Comparison of ENCODE assay signal across 8 mouse cellular contexts in the genomic region with DNA sequence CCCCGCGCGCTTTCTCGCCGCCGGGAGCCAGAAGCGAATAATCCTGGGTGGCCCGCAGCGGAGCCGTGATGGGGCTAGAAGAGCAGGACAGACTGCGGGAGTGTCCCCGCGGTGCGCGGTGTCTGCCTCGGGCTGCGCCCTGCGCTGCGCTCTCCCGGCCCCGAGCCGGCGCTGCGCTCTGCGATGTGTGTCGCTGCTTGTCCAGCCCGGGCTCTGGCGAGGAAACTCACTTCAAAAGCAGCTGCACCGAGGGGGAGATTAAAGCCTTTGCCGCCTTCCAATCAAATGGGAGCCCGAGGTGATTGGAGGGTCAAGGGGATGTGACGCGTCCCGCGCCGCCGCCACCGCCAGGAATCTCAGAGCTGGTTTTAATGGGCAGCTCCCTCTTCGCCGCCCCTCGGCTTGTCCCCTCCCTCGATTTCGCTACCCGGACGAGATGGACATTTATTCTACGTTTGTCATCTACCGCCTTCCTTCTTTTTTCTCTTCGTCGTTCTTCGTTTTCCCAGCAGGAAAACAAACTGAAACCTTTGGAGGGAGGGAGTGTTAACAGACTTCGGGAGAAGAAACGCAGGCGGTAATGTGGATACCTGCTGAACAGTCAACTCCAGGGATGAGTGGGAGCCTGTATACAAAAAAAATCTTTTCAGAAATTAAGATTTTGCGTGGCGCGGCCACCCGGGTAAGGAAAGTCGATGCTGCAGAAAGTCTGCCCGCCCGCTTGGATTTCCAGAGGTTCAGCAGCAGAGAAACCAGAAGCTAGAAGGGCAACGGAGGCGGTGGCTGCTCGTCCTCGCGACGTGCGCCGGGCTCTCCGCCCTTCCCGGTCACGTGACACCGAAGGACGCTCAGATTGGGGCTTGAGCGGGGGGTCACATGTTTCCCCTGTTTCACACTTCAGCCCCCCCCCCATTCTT. TPM values are rescaled to one million over a fixed set of nuclear protein-coding genes. Genes with fewer than 3 reads are reported as not detected.
DNase-seq lines count a peak whose midpoint lies in the region; ATAC-seq and TF ChIP-seq lines count a peak whose summit lies in the region.

No protein-coding gene starts in this region.

- peak overlapping the region; percentile 95 for H3K4me2 ChIP-seq in heart, embryonic 13.5 days
- H3K4me2 ChIP-seq in liver, embryonic 14.5 days (ENCODE audit: low read depth) = peak overlapping the region; percentile 56
- H3K4me2 ChIP-seq in neural tube, embryonic 11.5 days (ENCODE audit: low read depth) = peak overlapping the region; percentile 83

- peak; percentile 67 for ATAC-seq in heart, embryonic 13.5 days (ENCODE audit: extremely low read depth, insufficient number of reproducible peaks, low FRiP score, low TSS enrichment)
- peak; percentile 44 for ATAC-seq in liver, embryonic 14.5 days (ENCODE audit: insufficient read depth)
- ATAC-seq in neural tube, embryonic 11.5 days (ENCODE audit: insufficient read depth, low FRiP score, low TSS enrichment) = peak; percentile 66

- H3K36me3 ChIP-seq in heart, embryonic 13.5 days = peaks cover 11% of the 10 kb centered on the region
- no peaks in the 10 kb centered on the region for H3K36me3 ChIP-seq in liver, embryonic 14.5 days (replicated peaks; ENCODE audit: control insufficient read depth, insufficient read depth, low read depth)
- H3K36me3 ChIP-seq in neural tube, embryonic 11.5 days (ENCODE audit: control insufficient read depth, insufficient read depth, low read length) = peaks cover 13% of the 10 kb centered on the region

- DNase-seq in 3T3-L1 (ENCODE audit: low read depth, low spot score) = peak; percentile 89
- peak; percentile 96 for DNase-seq in fibroblast of lung, adult 2 months (ENCODE audit: low read depth)
- DNase-seq in kidney, postnatal 25 days = peak; percentile 97 to 99
- peak in 1 of 3 experiments; percentile 28 for DNase-seq in liver, embryonic 14.5 days (ENCODE audit: low read depth in 3 of 3, low spot score in 3 of 3)
- peak; percentile 98 for DNase-seq in neural tube, embryonic 11.5 days (ENCODE audit: low spot score)
- peak; percentile 89 for DNase-seq in testis, postnatal 10 days (ENCODE audit: low spot score)

- peak overlapping the region; percentile 40 for H3K4me3 ChIP-seq in bone marrow, adult 2 months (replicated peaks; ENCODE audit: control insufficient read depth, low read depth, low read length)
- H3K4me3 ChIP-seq in heart, embryonic 13.5 days = peak overlapping the region; percentile 84
- peak overlapping the region; percentile 19 to 50 for H3K4me3 ChIP-seq in liver, embryonic 14.5 days (ENCODE audit: insufficient read depth in 1 of 2, low read depth in 2 of 2, low read length in 2 of 2)
- peak overlapping the region; percentile 88 for H3K4me3 ChIP-seq in neural tube, embryonic 11.5 days (ENCODE audit: low read depth, low read length)

- no peak for TF ChIP-seq CTCF in bone marrow, adult 2 months (IDR thresholded peaks at IDR 0.05; ENCODE audit: control insufficient read depth, insufficient read depth, low read length)
- TF ChIP-seq CTCF in liver, embryonic 14.5 days (IDR thresholded peaks at IDR 0.05; ENCODE audit: low read depth) = no peak

- no peak for TF ChIP-seq EP300 in liver, embryonic 14.5 days (IDR thresholded peaks at IDR 0.05; ENCODE audit: low read depth)

- peak overlapping the region; percentile 91 for H3K9ac ChIP-seq in heart, embryonic 13.5 days
- no peak overlapping the region for H3K9ac ChIP-seq in liver, embryonic 14.5 days (replicated peaks)
- H3K9ac ChIP-seq in neural tube, embryonic 11.5 days (ENCODE audit: low read length) = peak overlapping the region; percentile 97

- no peak for TF ChIP-seq POLR2A in bone marrow, adult 2 months (IDR thresholded peaks at IDR 0.05; ENCODE audit: borderline replicate concordance, control insufficient read depth, low read depth, low read length)

- H3K4me1 ChIP-seq in bone marrow, adult 2 months (ENCODE audit: control insufficient read depth, insufficient read depth, low read length) = no peaks in the 10 kb centered on the region
- peaks cover 64% of the 10 kb centered on the region for H3K4me1 ChIP-seq in heart, embryonic 13.5 days
- H3K4me1 ChIP-seq in liver, embryonic 14.5 days (replicated peaks; ENCODE audit: control insufficient read depth in 2 of 2, insufficient read depth in 2 of 2, low read length in 1 of 2) = no peaks in the 10 kb centered on the region
- peaks cover 16% of the 10 kb centered on the region; the same call in 1 of the 2 replicates for H3K4me1 ChIP-seq in neural tube, embryonic 11.5 days (ENCODE audit: control insufficient read depth, insufficient read depth, low read length)

- H3K27ac ChIP-seq in bone marrow, adult 2 months (ENCODE audit: control insufficient read depth, insufficient read depth, low read depth, low read length, poor library complexity) = peak overlapping the region; percentile 12; the same call in 1 of the 2 replicates
- peak overlapping the region; percentile 96 for H3K27ac ChIP-seq in heart, embryonic 13.5 days (replicated peaks)
- H3K27ac ChIP-seq in liver, embryonic 14.5 days = no peak overlapping the region
- H3K27ac ChIP-seq in neural tube, embryonic 11.5 days (ENCODE audit: low read depth, low read length) = peak overlapping the region; percentile 100

- H3K27me3 ChIP-seq in heart, embryonic 13.5 days (replicated peaks) = peaks cover 62% of the 10 kb centered on the region
- H3K27me3 ChIP-seq in liver, embryonic 14.5 days (ENCODE audit: control insufficient read depth, insufficient read depth, low read length) = peaks cover 97% of the 10 kb centered on the region
- H3K27me3 ChIP-seq in neural tube, embryonic 11.5 days (ENCODE audit: control insufficient read depth, insufficient read depth, low read length) = no peaks in the 10 kb centered on the region

- WGBS in bone marrow, adult 2 months = under 1% methylated on average over 74 of the region's 74 CpGs
- whole genome bisulfite sequencing in heart, embryonic 13.5 days = under 1% methylated on average over 73 of the region's 74 CpGs
- under 1% methylated on average over 71 of the region's 74 CpGs for WGBS in liver, embryonic 14.5 days (ENCODE audit: insufficient replicate concordance)
- WGBS in neural tube, embryonic 11.5 days = under 1% methylated on average over 62 of the region's 74 CpGs

- H3K9me3 ChIP-seq in heart, embryonic 13.5 days = no peaks in the 10 kb centered on the region
- H3K9me3 ChIP-seq in liver, embryonic 14.5 days (ENCODE audit: control insufficient read depth, low read length) = no peaks in the 10 kb centered on the region
- H3K9me3 ChIP-seq in neural tube, embryonic 11.5 days (ENCODE audit: control insufficient read depth, low read length) = no peaks in the 10 kb centered on the region

RNA-seq across cellular contexts. Expression of a gene that starts 1.5 kb away (rescaled TPM):
- 0.38 and 0.95 TPM in 2 replicates for polyA plus RNA-seq in bone marrow, adult 2 months (2011; ENCODE audit: insufficient read depth, insufficient read length, low replicate concordance, missing spikeins)
- 3.3 and 4.2 TPM in 2 replicates for polyA plus RNA-seq in heart, embryonic 13.5 days (2015; fragmentation: Nextera tagmentation; extraction: Ambion mirVana)
- 0.77 and 0.90 TPM in 2 replicates for polyA plus RNA-seq in liver, embryonic 14.5 days (2012; rRNA removed)
- polyA plus RNA-seq in liver, embryonic 14.5 days (2014; fragmentation: Nextera tagmentation; extraction: Ambion mirVana) = 0.24 and 0.43 TPM in 2 replicates
- 13.3 and 17.1 TPM in 2 replicates for polyA plus RNA-seq in neural tube, embryonic 11.5 days (2014; fragmentation: Nextera tagmentation; extraction: Ambion mirVana)

RNA-seq across cellular contexts. Expression of a gene that starts 31.6 kb away (rescaled TPM):
- polyA plus RNA-seq in bone marrow, adult 2 months (2011; ENCODE audit: insufficient read depth, insufficient read length, low replicate concordance, missing spikeins) = 3.8 TPM in 1 of 2 replicates, not detected in the other
- polyA plus RNA-seq in heart, embryonic 13.5 days (2015; fragmentation: Nextera tagmentation; extraction: Ambion mirVana) = 0.43 and 0.60 TPM in 2 replicates
- 0.05 and 0.18 TPM in 2 replicates for polyA plus RNA-seq in liver, embryonic 14.5 days (2012; rRNA removed)
- polyA plus RNA-seq in liver, embryonic 14.5 days (2014; fragmentation: Nextera tagmentation; extraction: Ambion mirVana) = 0.22 and 0.76 TPM in 2 replicates
- polyA plus RNA-seq in neural tube, embryonic 11.5 days (2014; fragmentation: Nextera tagmentation; extraction: Ambion mirVana) = 0.66 TPM in 1 of 2 replicates, not detected in the other

Comparison
In these comparisons a context has a peak if more than half of its experiments do, and no peak if none do; other contexts are left out.
1. H3K4me3 ChIP-seq: peak in every context shown above with its lines; median percentile 88 in neural tube, embryonic 11.5 days; 84 in heart, embryonic 13.5 days; 40 in bone marrow, adult 2 months; 34 in liver, embryonic 14.5 days.